Mouse (Mus musculus) frontal cortex, postnatal 14 days (tissue): ENCODE measurements around the gene Evpl.
A peak's percentile ranks its signal among the peaks of the same experiment; 100 is the strongest.

Experiments used
- DNase-seq, 2 experiments: peaks; one replicate each; pipeline ENCODE4 v3.0.0; 2022; ENCODE audit warnings: low spot score in 2 of 2

Gene Evpl

GRCm38 (mm10) chr11:116255090-116255981 is 17.5 kb upstream of the Evpl start:
- no peak for DNase-seq

- DNase-seq: no peak
Measured at GRCm38 (mm10) chr11:116254627-116255026, 16.8 kb upstream of the Evpl start.

GRCm38 (mm10) chr11:116253076-116253600 is 15.3 kb upstream of the Evpl start:
- no peak for DNase-seq

GRCm38 (mm10) chr11:116250898-116251297 is 13.0 kb upstream of the Evpl start:
- DNase-seq: no peak

- no peak for DNase-seq
Measured at GRCm38 (mm10) chr11:116247502-116248222, 9.8 kb upstream of the Evpl start.

GRCm38 (mm10) chr11:116245616-116246015 is 7.7 kb upstream of the Evpl start:
- DNase-seq: no peak

- DNase-seq: no peak
Measured at GRCm38 (mm10) chr11:116244580-116244979, 6.7 kb upstream of the Evpl start.

GRCm38 (mm10) chr11:116241744-116242235 is 3.9 kb upstream of the Evpl start:
- DNase-seq: no peak

- DNase-seq: no peak
Measured at GRCm38 (mm10) chr11:116239797-116240196, 1.9 kb upstream of the Evpl start.

- DNase-seq: no peak
Measured at GRCm38 (mm10) chr11:116234901-116235300, 3.0 kb downstream of the Evpl start.

- no peak for DNase-seq
Measured at GRCm38 (mm10) chr11:116232427-116232826, 5.5 kb downstream of the Evpl start.

GRCm38 (mm10) chr11:116228699-116229098 is 9.2 kb downstream of the Evpl start:
- DNase-seq: no peak

GRCm38 (mm10) chr11:116226414-116226813 is 11.5 kb downstream of the Evpl start:
- peak in 1 of 2 experiments; percentile 54 for DNase-seq

- no peak for DNase-seq
Measured at GRCm38 (mm10) chr11:116222740-116223059, 15.2 kb downstream of the Evpl start.

- DNase-seq: no peak
Measured at GRCm38 (mm10) chr11:116221931-116222739, 15.7 kb downstream of the Evpl start.

- DNase-seq: peak in 1 of 2 experiments; percentile 32
Measured at GRCm38 (mm10) chr11:116219885-116220284, 18.0 kb downstream of the Evpl start.

- peak; percentile 59 to 70 for DNase-seq
Measured at GRCm38 (mm10) chr11:116218737-116219400, 19.0 kb downstream of the Evpl start.

- DNase-seq: no peak
Measured at GRCm38 (mm10) chr11:116218263-116218662, 19.6 kb downstream of the Evpl start.

GRCm38 (mm10) chr11:116216549-116216948 is 21.3 kb downstream of the Evpl start:
- no peak for DNase-seq

GRCm38 (mm10) chr11:116215991-116216390 is 21.9 kb downstream of the Evpl start:
- DNase-seq: no peak

GRCm38 (mm10) chr11:116215181-116215580 is 22.7 kb downstream of the Evpl start:
- no peak for DNase-seq
